Mouse (Mus musculus): ENCODE results near the gene Rasgrf1. TPM values are rescaled to one million over a fixed set of nuclear protein-coding genes. Genes with fewer than 3 reads are reported as not detected.

Rasgrf1 gene
- polyA plus RNA-seq, 1 experiment from 2014 or later: not detected

DNA sequence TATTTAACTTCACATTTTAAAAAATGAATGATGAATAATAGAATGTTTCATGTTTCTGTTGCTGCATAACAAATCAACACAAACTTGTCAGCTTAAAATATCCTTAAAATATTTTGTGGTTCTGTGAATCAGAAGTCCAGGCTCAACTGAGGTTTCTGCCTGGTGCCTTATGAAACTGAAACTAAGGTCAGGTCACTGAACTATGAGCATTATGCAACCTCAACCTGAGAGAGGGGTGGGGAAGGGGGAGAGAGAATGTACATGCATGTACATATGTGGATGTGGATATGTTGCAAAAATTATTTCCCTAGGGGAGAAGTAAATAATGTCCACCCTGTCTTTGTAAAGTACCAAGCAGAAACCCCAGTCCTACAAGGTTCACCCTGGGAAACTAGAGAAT lies 18.8 kb downstream of the Rasgrf1 start:
- no peaks in the 10 kb centered on the region for H3K9me3 ChIP-seq (ENCODE audit: control insufficient read depth, low read length)
- no peak overlapping the region for H3K4me2 ChIP-seq
- H3K4me1 ChIP-seq (replicated peaks; ENCODE audit: control insufficient read depth, insufficient read depth, low read length): no peaks in the 10 kb centered on the region
- no peaks in the 10 kb centered on the region for H3K36me3 ChIP-seq (ENCODE audit: control insufficient read depth, insufficient read depth, low read length)
- H3K9ac ChIP-seq (ENCODE audit: low read depth, low read length): no peak overlapping the region
- ATAC-seq (replicated peaks; ENCODE audit: low FRiP score) (no peak), DNase-seq (ENCODE audit: low spot score) (no peak)
- H3K4me3 ChIP-seq (ENCODE audit: low read depth, low read length): no peak overlapping the region
- no peaks in the 10 kb centered on the region for H3K27me3 ChIP-seq (replicated peaks; ENCODE audit: control insufficient read depth, insufficient read depth, low read length)
- no peak overlapping the region for H3K27ac ChIP-seq (ENCODE audit: low read depth, low read length)

- ATAC-seq (replicated peaks; ENCODE audit: low FRiP score) (no peak), DNase-seq (ENCODE audit: low spot score) (no peak)
- Histone ChIP-seq H3K9ac (ENCODE audit: low read depth, low read length) (no peak overlapping the region), H3K27me3 (replicated peaks; ENCODE audit: control insufficient read depth, insufficient read depth, low read length) (no peaks in the 10 kb centered on the region), H3K4me2 (no peak overlapping the region), H3K4me1 (replicated peaks; ENCODE audit: control insufficient read depth, insufficient read depth, low read length) (no peaks in the 10 kb centered on the region), H3K4me3 (ENCODE audit: low read depth, low read length) (no peak overlapping the region), H3K9me3 (ENCODE audit: control insufficient read depth, low read length) (no peaks in the 10 kb centered on the region), H3K36me3 (ENCODE audit: control insufficient read depth, insufficient read depth, low read length) (no peaks in the 10 kb centered on the region), H3K27ac (ENCODE audit: low read depth, low read length) (no peak overlapping the region)
- 60% methylated on average over 1 of the region's 1 CpGs for WGBS
Observed at GRCm38 (mm10) chr9:89940428-89940827, 30.7 kb downstream of the Rasgrf1 start.

- no peak for ATAC-seq (replicated peaks; ENCODE audit: low FRiP score)
- no peaks in the 10 kb centered on the region for H3K9me3 ChIP-seq (ENCODE audit: control insufficient read depth, low read length)
- H3K4me1 ChIP-seq (replicated peaks; ENCODE audit: control insufficient read depth, insufficient read depth, low read length): no peaks in the 10 kb centered on the region
- H3K27me3 ChIP-seq (replicated peaks; ENCODE audit: control insufficient read depth, insufficient read depth, low read length): no peaks in the 10 kb centered on the region
- H3K36me3 ChIP-seq (ENCODE audit: control insufficient read depth, insufficient read depth, low read length): no peaks in the 10 kb centered on the region
- H3K4me3 ChIP-seq (ENCODE audit: low read depth, low read length): no peak overlapping the region
- no peak overlapping the region for H3K27ac ChIP-seq (ENCODE audit: low read depth, low read length)
- 79% methylated on average over 9 of the region's 9 CpGs for WGBS
- DNase-seq (ENCODE audit: low spot score): no peak
- H3K9ac ChIP-seq (ENCODE audit: low read depth, low read length): no peak overlapping the region
- no peak overlapping the region for H3K4me2 ChIP-seq
Observed at GRCm38 (mm10) chr9:89946830-89947229, 37.1 kb downstream of the Rasgrf1 start.

DNA sequence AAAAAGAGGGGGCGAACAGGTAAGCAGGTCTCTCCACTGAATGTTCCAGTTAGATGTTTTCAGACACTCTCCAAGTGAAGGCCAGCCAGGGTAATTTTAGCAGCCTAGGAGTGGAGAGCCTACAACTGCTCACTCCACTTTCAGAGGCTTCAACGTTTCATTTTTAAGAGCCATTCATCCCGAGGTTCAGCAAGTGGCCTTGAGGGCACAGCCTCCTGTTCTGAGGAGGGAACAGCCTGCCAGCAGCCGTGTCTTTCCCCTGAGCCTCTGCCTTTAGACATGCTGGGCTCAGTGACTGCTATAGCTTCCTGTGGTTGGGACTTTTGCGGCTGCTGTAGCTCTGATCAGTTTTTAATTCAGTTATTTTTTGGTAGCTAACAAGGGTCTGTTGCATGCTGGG lies 38.9 kb downstream of the Rasgrf1 start:
- ATAC-seq (replicated peaks; ENCODE audit: low FRiP score) (no peak), DNase-seq (ENCODE audit: low spot score) (no peak)
- WGBS: 58% methylated on average over 5 of the region's 5 CpGs
- Histone ChIP-seq H3K27me3 (replicated peaks; ENCODE audit: control insufficient read depth, insufficient read depth, low read length) (no peaks in the 10 kb centered on the region), H3K9ac (ENCODE audit: low read depth, low read length) (no peak overlapping the region), H3K9me3 (ENCODE audit: control insufficient read depth, low read length) (no peaks in the 10 kb centered on the region), H3K4me2 (no peak overlapping the region), H3K36me3 (ENCODE audit: control insufficient read depth, insufficient read depth, low read length) (no peaks in the 10 kb centered on the region), H3K27ac (ENCODE audit: low read depth, low read length) (no peak overlapping the region), H3K4me1 (replicated peaks; ENCODE audit: control insufficient read depth, insufficient read depth, low read length) (no peaks in the 10 kb centered on the region), H3K4me3 (ENCODE audit: low read depth, low read length) (no peak overlapping the region)

DNA sequence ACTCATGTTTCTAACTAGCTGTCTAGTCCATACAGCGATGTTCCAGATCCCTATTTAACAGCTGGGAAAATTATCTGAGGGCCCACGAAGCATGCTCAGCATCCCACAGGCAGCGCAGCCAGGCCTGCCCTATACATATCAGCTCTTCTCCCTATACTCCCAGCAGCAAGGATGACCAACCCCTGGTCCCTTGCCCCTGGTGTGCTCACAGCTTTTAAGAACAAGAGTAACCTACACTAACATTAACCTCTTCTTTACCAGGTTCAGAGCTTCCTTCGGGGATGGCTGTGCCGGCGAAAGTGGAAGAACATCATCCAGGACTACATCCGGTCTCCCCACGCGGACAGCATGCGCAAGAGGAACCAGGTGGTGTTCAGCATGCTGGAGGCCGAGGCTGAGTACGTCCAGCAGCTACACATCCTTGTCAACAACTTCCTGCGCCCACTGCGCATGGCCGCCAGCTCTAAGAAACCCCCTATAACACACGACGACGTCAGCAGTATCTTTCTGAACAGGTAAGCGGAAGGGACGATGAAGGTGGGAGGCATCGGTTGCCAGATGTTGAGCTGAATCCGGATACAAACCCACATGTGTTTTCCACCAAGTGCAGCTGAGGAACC lies 44.0 kb downstream of the Rasgrf1 start:
- H3K4me2 ChIP-seq: no peak overlapping the region
- no peaks in the 10 kb centered on the region for H3K4me1 ChIP-seq (replicated peaks; ENCODE audit: control insufficient read depth, insufficient read depth, low read length)
- no peak overlapping the region for H3K9ac ChIP-seq (ENCODE audit: low read depth, low read length)
- no peaks in the 10 kb centered on the region for H3K36me3 ChIP-seq (ENCODE audit: control insufficient read depth, insufficient read depth, low read length)
- ATAC-seq (replicated peaks; ENCODE audit: low FRiP score): no peak
- H3K27me3 ChIP-seq (replicated peaks; ENCODE audit: control insufficient read depth, insufficient read depth, low read length): no peaks in the 10 kb centered on the region
- no peak overlapping the region for H3K27ac ChIP-seq (ENCODE audit: low read depth, low read length)
- H3K4me3 ChIP-seq (ENCODE audit: low read depth, low read length): no peak overlapping the region
- 87% methylated on average over 22 of the region's 22 CpGs for WGBS
- DNase-seq (ENCODE audit: low spot score): peak; percentile 27
- no peaks in the 10 kb centered on the region for H3K9me3 ChIP-seq (ENCODE audit: control insufficient read depth, low read length)

- Histone ChIP-seq H3K27ac (ENCODE audit: low read depth, low read length) (no peak overlapping the region), H3K9me3 (ENCODE audit: control insufficient read depth, low read length) (no peaks in the 10 kb centered on the region), H3K4me2 (no peak overlapping the region), H3K4me1 (replicated peaks; ENCODE audit: control insufficient read depth, insufficient read depth, low read length) (no peaks in the 10 kb centered on the region), H3K27me3 (replicated peaks; ENCODE audit: control insufficient read depth, insufficient read depth, low read length) (no peaks in the 10 kb centered on the region), H3K4me3 (ENCODE audit: low read depth, low read length) (no peak overlapping the region), H3K9ac (ENCODE audit: low read depth, low read length) (no peak overlapping the region), H3K36me3 (ENCODE audit: control insufficient read depth, insufficient read depth, low read length) (no peaks in the 10 kb centered on the region)
- DNase-seq (ENCODE audit: low spot score) (peak; percentile 16), ATAC-seq (replicated peaks; ENCODE audit: low FRiP score) (no peak)
- 54% methylated on average over 8 of the region's 8 CpGs for WGBS
Observed at GRCm38 (mm10) chr9:89954860-89955479, 45.3 kb downstream of the Rasgrf1 start.

DNA sequence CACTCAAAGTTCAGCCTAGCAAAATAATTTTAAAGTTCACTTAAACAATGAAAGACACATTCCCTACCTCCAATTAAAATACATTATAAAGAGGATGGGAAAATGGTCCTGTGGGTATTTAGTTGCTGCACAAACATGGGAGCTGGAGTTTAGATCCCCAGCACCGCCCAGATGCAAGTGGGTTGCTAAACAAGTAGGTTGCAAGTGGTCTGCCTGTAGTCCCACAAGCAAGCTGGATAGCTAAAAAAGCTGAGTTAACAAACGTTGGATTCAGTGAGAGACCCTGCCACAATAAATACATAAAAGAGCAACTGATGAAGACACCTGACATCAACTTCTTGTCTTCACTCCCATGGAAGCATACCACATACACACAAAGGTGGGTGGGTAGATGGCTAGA lies 49.3 kb downstream of the Rasgrf1 start:
- Histone ChIP-seq H3K27ac (ENCODE audit: low read depth, low read length) (no peak overlapping the region), H3K4me3 (ENCODE audit: low read depth, low read length) (no peak overlapping the region), H3K36me3 (ENCODE audit: control insufficient read depth, insufficient read depth, low read length) (no peaks in the 10 kb centered on the region), H3K4me2 (no peak overlapping the region), H3K27me3 (replicated peaks; ENCODE audit: control insufficient read depth, insufficient read depth, low read length) (no peaks in the 10 kb centered on the region), H3K9ac (ENCODE audit: low read depth, low read length) (no peak overlapping the region), H3K4me1 (replicated peaks; ENCODE audit: control insufficient read depth, insufficient read depth, low read length) (no peaks in the 10 kb centered on the region), H3K9me3 (ENCODE audit: control insufficient read depth, low read length) (no peaks in the 10 kb centered on the region)
- whole genome bisulfite sequencing: 61% methylated on average over 2 of the region's 2 CpGs
- DNase-seq (ENCODE audit: low spot score): peak; percentile 20
- no peak for ATAC-seq (replicated peaks; ENCODE audit: low FRiP score)

- no peaks in the 10 kb centered on the region for H3K4me1 ChIP-seq (replicated peaks; ENCODE audit: control insufficient read depth, insufficient read depth, low read length)
- 81% methylated on average over 4 of the region's 4 CpGs for WGBS
- H3K36me3 ChIP-seq (ENCODE audit: control insufficient read depth, insufficient read depth, low read length): no peaks in the 10 kb centered on the region
- no peaks in the 10 kb centered on the region for H3K27me3 ChIP-seq (replicated peaks; ENCODE audit: control insufficient read depth, insufficient read depth, low read length)
- no peak overlapping the region for H3K9ac ChIP-seq (ENCODE audit: low read depth, low read length)
- no peak overlapping the region for H3K27ac ChIP-seq (ENCODE audit: low read depth, low read length)
- no peak overlapping the region for H3K4me3 ChIP-seq (ENCODE audit: low read depth, low read length)
- ATAC-seq (replicated peaks; ENCODE audit: low FRiP score) (no peak), DNase-seq (ENCODE audit: low spot score) (no peak)
- no peaks in the 10 kb centered on the region for H3K9me3 ChIP-seq (ENCODE audit: control insufficient read depth, low read length)
- H3K4me2 ChIP-seq: no peak overlapping the region
Observed at GRCm38 (mm10) chr9:89964091-89964490, 54.4 kb downstream of the Rasgrf1 start.

DNA sequence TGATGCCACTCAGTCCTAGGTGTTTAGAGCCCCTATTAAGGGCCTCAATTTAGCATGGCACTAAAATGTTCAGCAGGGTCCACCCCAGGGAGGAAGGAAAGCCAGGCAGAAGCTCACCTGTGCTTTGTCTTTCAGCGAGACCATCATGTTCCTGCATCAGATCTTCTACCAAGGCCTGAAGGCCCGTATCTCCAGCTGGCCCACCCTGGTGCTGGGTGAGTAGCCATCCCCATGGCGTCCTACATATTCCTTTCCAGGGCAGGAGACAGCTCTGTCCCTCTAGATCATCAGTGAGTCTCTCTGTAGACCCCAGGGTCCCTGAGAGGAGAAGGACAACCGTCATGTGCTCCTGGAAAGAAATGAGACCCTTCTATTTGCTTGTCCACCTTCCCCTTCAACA lies 58.0 kb downstream of the Rasgrf1 start:
- Histone ChIP-seq H3K9ac (ENCODE audit: low read depth, low read length) (no peak overlapping the region), H3K9me3 (ENCODE audit: control insufficient read depth, low read length) (no peaks in the 10 kb centered on the region), H3K36me3 (ENCODE audit: control insufficient read depth, insufficient read depth, low read length) (no peaks in the 10 kb centered on the region), H3K27ac (ENCODE audit: low read depth, low read length) (no peak overlapping the region), H3K4me3 (ENCODE audit: low read depth, low read length) (no peak overlapping the region), H3K4me2 (no peak overlapping the region), H3K27me3 (replicated peaks; ENCODE audit: control insufficient read depth, insufficient read depth, low read length) (0 out of 2 replicates have a peak, but pooled peaks cover under 1% of the 10 kb centered on the region), H3K4me1 (replicated peaks; ENCODE audit: control insufficient read depth, insufficient read depth, low read length) (no peaks in the 10 kb centered on the region)
- ATAC-seq (replicated peaks; ENCODE audit: low FRiP score) (no peak), DNase-seq (ENCODE audit: low spot score) (no peak)
- 64% methylated on average over 4 of the region's 4 CpGs for WGBS

All from liver, embryonic 11.5 days (tissue).